7 mouse cellular contexts compared by ENCODE assay signal in genomic region chr9:37053041-37053440, GRCm38 (mm10).
DNase-seq lines count a peak whose midpoint lies in the region; ATAC-seq lines count a peak whose summit lies in the region.

No protein-coding gene starts in this region.

- no peaks in the 10 kb centered on the region for H3K9me3 ChIP-seq in heart, embryonic 14.5 days (ENCODE audit: control insufficient read depth, low read length)
- no peaks in the 10 kb centered on the region for H3K9me3 ChIP-seq in limb, embryonic 12.5 days

- no peaks in the 10 kb centered on the region for H3K27me3 ChIP-seq in heart, embryonic 14.5 days (ENCODE audit: control insufficient read depth, insufficient read depth, low read length)
- no peaks in the 10 kb centered on the region; the same call in 1 of the 2 replicates for H3K27me3 ChIP-seq in limb, embryonic 12.5 days

- H3K4me2 ChIP-seq in heart, embryonic 14.5 days (ENCODE audit: low read length): peak overlapping the region; percentile 31
- peak overlapping the region; percentile 30 for H3K4me2 ChIP-seq in limb, embryonic 12.5 days

- no peaks in the 10 kb centered on the region for H3K36me3 ChIP-seq in heart, embryonic 14.5 days (ENCODE audit: control insufficient read depth, insufficient read depth, low read length)
- no peaks in the 10 kb centered on the region; the same call in 1 of the 2 replicates for H3K36me3 ChIP-seq in limb, embryonic 12.5 days

- H3K4me3 ChIP-seq in heart, embryonic 14.5 days (ENCODE audit: control insufficient read depth in 1 of 2, insufficient read depth in 1 of 2, low read depth in 1 of 2, low read length in 2 of 2): no peak overlapping the region
- H3K4me3 ChIP-seq in limb, embryonic 12.5 days (replicated peaks): no peak overlapping the region

- H3K4me1 ChIP-seq in heart, embryonic 14.5 days (ENCODE audit: control insufficient read depth in 2 of 2, insufficient read depth in 2 of 2, low read length in 2 of 2): peaks cover 14 to 16% of the 10 kb centered on the region in 2 experiments
- H3K4me1 ChIP-seq in limb, embryonic 12.5 days (replicated peaks): peaks cover 61% of the 10 kb centered on the region

- WGBS in heart, embryonic 14.5 days: 51% methylated on average over 6 of the region's 6 CpGs
- WGBS in limb, embryonic 12.5 days: 10% methylated on average over 6 of the region's 6 CpGs

- no peak; the same call in 1 of the 2 replicates for ATAC-seq in heart, embryonic 14.5 days (ENCODE audit: insufficient number of reproducible peaks, insufficient read depth, low FRiP score, low read depth)
- no peak for ATAC-seq in limb, embryonic 12.5 days (ENCODE audit: insufficient number of reproducible peaks, insufficient read depth, low FRiP score, low TSS enrichment, low read depth)

- no peak overlapping the region for H3K27ac ChIP-seq in heart, embryonic 14.5 days (replicated peaks in 1 of 2; ENCODE audit: control insufficient read depth in 1 of 2, insufficient read depth in 1 of 2, low read depth in 2 of 2, low read length in 2 of 2)
- peak overlapping the region; percentile 89 for H3K27ac ChIP-seq in limb, embryonic 12.5 days

- peak; percentile 8 for DNase-seq in A20 (ENCODE audit: low read depth, low spot score)
- peak; percentile 10 for DNase-seq in R1 (ENCODE audit: low read depth, low spot score)
- no peak for DNase-seq in right cerebral cortex, postnatal 4 days
- DNase-seq in layer of hippocampus, adult 18-20 months (ENCODE audit: low spot score in 2 of 2): no peak
- no peak for DNase-seq in left cerebral cortex, adult 8-10 months (ENCODE audit: low spot score in 2 of 2)

- no peak overlapping the region for H3K9ac ChIP-seq in heart, embryonic 14.5 days (ENCODE audit: low read length)
- H3K9ac ChIP-seq in limb, embryonic 12.5 days (replicated peaks): no peak overlapping the region

Comparison
In these comparisons a context has a peak if more than half of its experiments do, and no peak if none do; other contexts are left out.
1. DNase-seq: peak in A20 (single experiment) and R1 (single experiment); none in right cerebral cortex, postnatal 4 days (single experiment), layer of hippocampus, adult 18-20 months (0 of 2) and left cerebral cortex, adult 8-10 months (0 of 2).